Mouse (Mus musculus) cerebellum, postnatal 25 days (tissue): ENCODE measurements around the gene Asic2.

Source experiments
- DNase-seq, 2 experiments: peaks; one replicate each; pipeline ENCODE4 v3.0.0; 2021; ENCODE audit warnings: mixed read lengths in 2 of 2

Asic2 gene

GRCm38 (mm10) chr11:80889336-80890063, 1078.8 kb downstream of the Asic2 start:
- DNase-seq = no peak

GRCm38 (mm10) chr11:80887021-80887420, 1081.2 kb downstream of the Asic2 start:
- peak; percentile 45 to 65 for DNase-seq

GRCm38 (mm10) chr11:80886365-80886764, 1081.9 kb downstream of the Asic2 start:
- DNase-seq = no peak

- peak; percentile 56 to 68 for DNase-seq
These were observed 1083.6 kb downstream of the Asic2 start for GRCm38 (mm10) chr11:80884521-80885231.

- DNase-seq = peak; percentile 47 to 67
These were observed 1085.9 kb downstream of the Asic2 start for GRCm38 (mm10) chr11:80882229-80882810.

- DNase-seq = peak in 1 of 2 experiments; percentile 15
These were observed 1090.2 kb downstream of the Asic2 start for GRCm38 (mm10) chr11:80878026-80878425.

- DNase-seq = peak; percentile 82 to 84
These were observed 1091.1 kb downstream of the Asic2 start for GRCm38 (mm10) chr11:80877131-80877651.

GRCm38 (mm10) chr11:80872509-80873474, 1095.5 kb downstream of the Asic2 start:
- peak; percentile 74 to 82 for DNase-seq

- no peak for DNase-seq
These were observed 1100.2 kb downstream of the Asic2 start for GRCm38 (mm10) chr11:80868039-80868438.

- DNase-seq = no peak
These were observed 1105.3 kb downstream of the Asic2 start for GRCm38 (mm10) chr11:80862941-80863340.

- no peak for DNase-seq
These were observed 1110.2 kb downstream of the Asic2 start, which contains the start of gene Spaca3 for GRCm38 (mm10) chr11:80858065-80858464. Gene Spaca3, plus strand, starts transcription at chr11:80858365.

- DNase-seq = no peak
These were observed 1111.4 kb downstream of the Asic2 start for GRCm38 (mm10) chr11:80856827-80857226.

- no peak for DNase-seq
These were observed 1113.3 kb downstream of the Asic2 start for GRCm38 (mm10) chr11:80854908-80855307.

GRCm38 (mm10) chr11:80854430-80854829, 1113.8 kb downstream of the Asic2 start:
- DNase-seq = no peak

- DNase-seq = no peak
These were observed 1115.2 kb downstream of the Asic2 start for GRCm38 (mm10) chr11:80853014-80853413.

- DNase-seq = no peak
These were observed 1116.4 kb downstream of the Asic2 start for GRCm38 (mm10) chr11:80851859-80852258.

GRCm38 (mm10) chr11:80848131-80848530, 1120.1 kb downstream of the Asic2 start:
- DNase-seq = no peak

GRCm38 (mm10) chr11:80846115-80846514, 1122.1 kb downstream of the Asic2 start:
- no peak for DNase-seq

- no peak for DNase-seq
These were observed 1122.8 kb downstream of the Asic2 start for GRCm38 (mm10) chr11:80845486-80845885.

- DNase-seq = no peak
These were observed 1124.8 kb downstream of the Asic2 start for GRCm38 (mm10) chr11:80843435-80843834.

- DNase-seq = no peak
These were observed 1129.5 kb downstream of the Asic2 start for GRCm38 (mm10) chr11:80838724-80839123.

GRCm38 (mm10) chr11:80835841-80836240, 1132.4 kb downstream of the Asic2 start:
- DNase-seq = no peak
